Mouse (Mus musculus) neural tube, embryonic 15.5 days (tissue): ENCODE data around the gene St3gal6. TPM values are rescaled to one million over a fixed set of nuclear protein-coding genes. Genes with fewer than 3 reads are reported as not detected.

Experiments
- ATAC-seq: fragments of 200-750 bp; cut with Nextera tagmentation; 2 replicates; pipeline ENCODE4 v1.8.0; 2017; ENCODE audit warnings: mild to moderate bottlenecking, moderate TSS enrichment, moderate library complexity; ENCODE audit not compliant: low FRiP score
- H3K27ac ChIP-seq: fragments of 300-500 bp; sonication (generic); replicated peaks from 2 replicates; pipeline ENCODE4 v1.5.1; 2015; ENCODE audit warnings: mild to moderate bottlenecking, inconsistent platforms
- H3K27me3 ChIP-seq: fragments of 300-500 bp; sonication (generic); replicated peaks from 2 replicates; pipeline ENCODE4 v1.6.1; 2015; ENCODE audit warnings: inconsistent platforms
- H3K36me3 ChIP-seq: fragments of 300-500 bp; sonication (generic); 2 replicates; pipeline ENCODE4 v1.6.1; 2015; ENCODE audit warnings: inconsistent platforms
- H3K4me1 ChIP-seq: fragments of 300-500 bp; sonication (generic); 2 replicates; pipeline ENCODE4 v1.6.1; 2015; ENCODE audit warnings: inconsistent platforms
- H3K4me2 ChIP-seq: fragments of 300-500 bp; sonication (generic); 2 replicates; pipeline ENCODE4 v1.6.1; 2015; ENCODE audit warnings: inconsistent platforms, mild to moderate bottlenecking, moderate library complexity
- H3K4me3 ChIP-seq: fragments of 300-500 bp; sonication (generic); replicated peaks from 2 replicates; pipeline ENCODE4 v1.5.1; 2015; ENCODE audit warnings: mild to moderate bottlenecking, inconsistent platforms
- H3K9ac ChIP-seq: fragments of 300-500 bp; sonication (generic); replicated peaks from 2 replicates; pipeline ENCODE4 v1.6.1; 2015; ENCODE audit warnings: mild to moderate bottlenecking, inconsistent platforms
- H3K9me3 ChIP-seq: fragments of 300-500 bp; sonication (generic); replicated peaks from 2 replicates; pipeline ENCODE4 v1.6.1; 2016; ENCODE audit warnings: inconsistent platforms
- WGBS: fragments of 180-500 bp; shearing (Covaris S2); methylation state at CpG from one replicate; pipeline ENCODE4 v1.1.7; 2015; ENCODE audit warnings: mixed read lengths; 5-methylcytosine and 5-hydroxymethylcytosine counted together
- polyA plus RNA-seq: library from polyadenylated mRNA; unstranded; fragments of >200 nt; fragmentation: Nextera tagmentation; extraction: Ambion mirVana; gene quantifications from 2 replicates; pipeline ENCODE4 v1.2.1, GENCODE M21; 2015

The St3gal6 gene
- polyA plus RNA-seq, 1 experiment from 2014 or later, result 12.1 TPM

DNA sequence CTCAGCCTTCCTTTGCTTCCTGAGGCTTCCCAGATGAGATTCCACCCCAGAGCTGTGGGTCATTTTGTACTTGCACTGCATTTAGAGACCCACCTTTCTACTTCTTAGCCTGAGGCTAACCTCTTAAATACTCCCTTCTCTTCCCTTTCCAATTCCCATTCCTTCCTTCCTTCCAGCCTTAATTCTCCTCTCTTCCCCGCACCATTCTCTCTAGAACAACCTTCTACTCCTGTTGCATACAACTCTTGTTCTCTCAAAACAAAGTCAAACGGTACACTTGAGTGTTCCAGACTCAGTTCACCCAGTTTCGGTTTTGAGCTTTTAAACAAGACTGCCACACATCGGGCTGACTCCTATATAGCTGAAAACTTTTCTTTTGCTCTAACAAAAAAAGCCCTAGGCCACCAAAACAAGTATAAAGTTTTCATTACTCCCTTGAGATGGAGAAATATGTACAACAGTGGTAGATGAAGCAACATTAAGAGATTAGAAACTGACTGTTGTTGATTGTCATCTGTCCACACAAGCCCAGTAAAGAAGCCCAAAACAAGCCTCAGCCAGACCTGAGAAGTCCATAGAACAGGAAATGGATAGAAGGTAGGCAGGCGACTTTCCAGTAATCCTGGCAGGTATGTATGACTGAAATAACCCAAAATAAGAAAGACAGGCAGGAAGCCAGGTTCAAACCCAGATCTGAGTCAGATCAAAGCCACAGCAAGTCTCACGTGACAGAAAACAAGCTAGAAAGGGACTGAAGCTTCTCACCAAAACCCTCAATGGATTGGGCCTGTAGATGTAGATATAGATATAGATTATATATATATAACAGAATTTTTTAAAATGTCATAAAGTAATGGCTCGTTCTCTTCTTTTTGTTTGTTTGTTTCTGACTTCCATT, 10.5 kb upstream of the St3gal6 start:
- Histone ChIP-seq H3K4me2 (no peak overlapping the region), H3K27ac (no peak overlapping the region), H3K4me1 (no peaks in the 10 kb centered on the region), H3K9ac (no peak overlapping the region), H3K4me3 (no peak overlapping the region), H3K36me3 (no peaks in the 10 kb centered on the region), H3K27me3 (no peaks in the 10 kb centered on the region), H3K9me3 (no peaks in the 10 kb centered on the region)
- ATAC-seq, result no peak
- 91% methylated on average over 7 of the region's 7 CpGs for WGBS

DNA sequence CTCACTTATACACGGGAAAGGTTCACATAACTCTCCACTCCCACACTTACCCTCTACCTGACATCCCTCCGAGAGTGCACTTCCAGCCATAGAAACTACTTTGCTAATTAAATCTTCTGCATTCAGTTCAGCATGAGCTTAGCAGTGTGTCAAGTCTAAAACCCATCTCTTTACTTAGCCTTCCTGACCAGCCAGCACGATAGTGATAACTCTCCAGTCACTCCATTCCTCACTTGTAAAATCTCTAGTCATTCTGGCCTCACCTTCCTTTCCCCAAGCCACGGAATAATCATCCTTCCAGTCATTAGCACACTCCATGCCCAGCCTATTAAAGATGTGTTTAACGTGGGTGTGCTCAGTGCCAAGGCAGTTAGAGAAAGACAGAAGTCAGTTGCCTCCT, 9.7 kb upstream of the St3gal6 start:
- no peak for ATAC-seq
- Histone ChIP-seq H3K4me1 (no peaks in the 10 kb centered on the region), H3K9me3 (no peaks in the 10 kb centered on the region), H3K4me3 (no peak overlapping the region), H3K27me3 (no peaks in the 10 kb centered on the region), H3K9ac (no peak overlapping the region), H3K36me3 (no peaks in the 10 kb centered on the region), H3K27ac (no peak overlapping the region), H3K4me2 (no peak overlapping the region)
- WGBS, result 70% methylated on average over 5 of the region's 5 CpGs

DNA sequence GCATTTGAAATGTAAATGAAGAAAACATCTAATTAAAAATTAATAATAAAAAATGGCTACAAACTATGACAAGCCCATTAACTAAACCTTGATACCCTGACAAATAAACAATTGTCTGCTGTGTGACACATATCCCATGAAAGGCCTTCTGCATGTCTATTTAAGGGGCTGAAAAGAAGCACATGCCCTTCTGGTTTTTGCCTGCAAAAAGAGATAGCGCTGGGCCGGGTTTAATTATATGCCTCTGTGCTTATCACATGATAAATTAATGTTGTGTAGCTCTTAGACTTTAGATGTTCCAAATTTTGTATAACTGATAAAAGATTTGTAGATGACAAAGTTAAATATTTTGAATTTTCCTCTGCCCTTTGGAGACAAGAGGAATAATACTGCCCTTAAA, 9.2 kb upstream of the St3gal6 start:
- H3K9ac ChIP-seq, result no peak overlapping the region
- H3K4me2 ChIP-seq, result no peak overlapping the region
- WGBS, result 80% methylated on average over 2 of the region's 2 CpGs
- no peaks in the 10 kb centered on the region for H3K4me1 ChIP-seq
- ATAC-seq, result no peak
- H3K36me3 ChIP-seq, result no peaks in the 10 kb centered on the region
- no peak overlapping the region for H3K27ac ChIP-seq
- H3K4me3 ChIP-seq, result no peak overlapping the region
- H3K9me3 ChIP-seq, result no peaks in the 10 kb centered on the region
- H3K27me3 ChIP-seq, result no peaks in the 10 kb centered on the region

DNA sequence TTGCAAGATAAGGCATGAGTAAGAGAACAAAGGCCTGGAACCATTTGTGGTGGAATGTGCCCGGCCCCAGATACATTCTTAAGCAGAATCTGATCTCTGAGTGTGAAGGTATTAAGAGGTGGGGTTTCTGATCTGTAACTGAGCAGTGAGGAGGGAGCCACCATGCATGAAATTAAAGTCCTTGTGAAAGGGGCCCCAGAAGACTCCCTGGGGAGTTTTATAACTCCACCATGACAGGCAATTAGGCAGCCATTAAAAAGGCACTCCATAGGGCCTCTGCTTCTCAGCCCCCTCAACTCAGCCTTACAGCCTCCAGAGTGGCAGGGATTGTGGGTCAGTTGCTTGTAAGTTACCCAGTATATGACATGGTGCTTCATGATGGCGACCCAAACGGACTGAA, 8.5 kb upstream of the St3gal6 start:
- H3K4me1 ChIP-seq, result no peaks in the 10 kb centered on the region
- no peak for ATAC-seq
- no peak overlapping the region for H3K4me3 ChIP-seq
- H3K9me3 ChIP-seq, result no peaks in the 10 kb centered on the region
- no peak overlapping the region for H3K4me2 ChIP-seq
- no peak overlapping the region for H3K27ac ChIP-seq
- WGBS, result 16% methylated on average over 3 of the region's 3 CpGs
- H3K27me3 ChIP-seq, result no peaks in the 10 kb centered on the region
- H3K9ac ChIP-seq, result no peak overlapping the region
- no peaks in the 10 kb centered on the region for H3K36me3 ChIP-seq

DNA sequence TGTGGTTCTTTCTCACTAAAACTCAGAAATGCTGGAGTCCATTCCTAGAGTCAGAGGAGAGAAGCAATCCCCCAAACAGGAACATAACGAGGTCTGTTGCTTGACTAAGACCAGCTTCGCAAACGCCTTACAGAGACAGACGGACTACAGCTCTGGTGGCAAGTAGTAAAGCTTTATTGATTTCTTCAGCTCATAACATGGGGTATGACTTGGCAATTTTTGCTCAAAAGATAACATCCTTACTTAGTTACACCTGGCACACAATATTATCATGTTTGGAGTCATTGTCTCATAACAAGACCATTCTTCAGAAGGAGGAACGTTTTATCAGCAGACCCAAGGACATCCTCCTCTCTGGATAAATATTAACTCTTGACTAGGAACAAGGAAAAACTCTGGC, 3.8 kb upstream of the St3gal6 start:
- Histone ChIP-seq H3K36me3 (no peaks in the 10 kb centered on the region), H3K9me3 (no peaks in the 10 kb centered on the region), H3K9ac (no peak overlapping the region), H3K27me3 (no peaks in the 10 kb centered on the region), H3K4me3 (no peak overlapping the region), H3K4me1 (peaks cover 6% of the 10 kb centered on the region), H3K4me2 (no peak overlapping the region), H3K27ac (no peak overlapping the region)
- no peak for ATAC-seq
- 79% methylated on average over 5 of the region's 5 CpGs for WGBS

DNA sequence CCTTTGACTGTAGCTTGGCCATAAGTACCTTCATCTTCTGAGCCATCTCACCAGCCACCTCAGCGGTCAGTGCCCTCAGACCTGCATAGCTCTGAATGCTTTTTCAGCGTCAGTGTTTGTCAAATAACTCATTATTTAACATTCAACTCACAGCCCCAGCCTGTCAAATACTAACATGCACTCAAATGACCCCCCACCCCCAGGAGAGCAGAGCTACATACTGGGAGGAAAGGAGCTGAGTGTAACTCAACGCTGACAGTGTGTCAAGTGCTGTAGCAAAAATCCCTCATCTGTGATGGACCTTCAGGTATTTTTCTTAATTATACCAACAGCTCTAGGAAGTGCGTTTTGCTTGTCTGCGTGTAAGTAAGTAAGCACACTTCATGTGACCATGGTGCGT, 2.7 kb upstream of the St3gal6 start:
- H3K4me1 ChIP-seq, result peaks cover 16% of the 10 kb centered on the region

DNA sequence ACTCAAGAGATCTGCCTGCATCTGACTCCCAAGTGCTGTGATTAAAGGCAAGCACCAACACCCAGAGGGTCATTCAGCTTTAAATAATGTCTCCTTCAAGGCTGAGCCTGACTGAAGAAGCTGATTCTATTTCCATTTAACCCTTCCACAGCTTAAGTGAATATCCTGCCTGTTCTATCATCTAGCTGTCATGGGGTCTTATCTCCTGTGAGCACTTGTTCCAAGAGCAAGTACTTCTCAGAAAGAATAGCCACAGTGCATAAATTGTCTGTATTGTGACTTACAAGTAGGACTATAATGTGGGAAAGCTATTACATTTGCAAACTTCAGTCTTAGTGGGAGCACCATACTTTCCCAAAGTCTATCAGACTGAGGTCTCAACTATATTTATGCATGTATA, 1.8 kb upstream of the St3gal6 start:
- Histone ChIP-seq H3K36me3 (no peaks in the 10 kb centered on the region), H3K27ac (no peak overlapping the region), H3K4me2 (no peak overlapping the region), H3K4me3 (no peak overlapping the region), H3K9me3 (no peaks in the 10 kb centered on the region), H3K27me3 (peaks cover 4% of the 10 kb centered on the region; the same call in 1 of the 2 replicates), H3K4me1 (peaks cover 16% of the 10 kb centered on the region), H3K9ac (no peak overlapping the region)
- no peak for ATAC-seq

More for the DNA sequence above, 2.7 kb upstream of the St3gal6 start:
- Histone ChIP-seq H3K9ac (no peak overlapping the region), H3K9me3 (no peaks in the 10 kb centered on the region), H3K27me3 (no peaks in the 10 kb centered on the region), H3K27ac (no peak overlapping the region), H3K4me3 (no peak overlapping the region), H3K4me2 (no peak overlapping the region), H3K36me3 (no peaks in the 10 kb centered on the region)
- 92% methylated on average over 6 of the region's 6 CpGs for WGBS
- no peak for ATAC-seq

DNA sequence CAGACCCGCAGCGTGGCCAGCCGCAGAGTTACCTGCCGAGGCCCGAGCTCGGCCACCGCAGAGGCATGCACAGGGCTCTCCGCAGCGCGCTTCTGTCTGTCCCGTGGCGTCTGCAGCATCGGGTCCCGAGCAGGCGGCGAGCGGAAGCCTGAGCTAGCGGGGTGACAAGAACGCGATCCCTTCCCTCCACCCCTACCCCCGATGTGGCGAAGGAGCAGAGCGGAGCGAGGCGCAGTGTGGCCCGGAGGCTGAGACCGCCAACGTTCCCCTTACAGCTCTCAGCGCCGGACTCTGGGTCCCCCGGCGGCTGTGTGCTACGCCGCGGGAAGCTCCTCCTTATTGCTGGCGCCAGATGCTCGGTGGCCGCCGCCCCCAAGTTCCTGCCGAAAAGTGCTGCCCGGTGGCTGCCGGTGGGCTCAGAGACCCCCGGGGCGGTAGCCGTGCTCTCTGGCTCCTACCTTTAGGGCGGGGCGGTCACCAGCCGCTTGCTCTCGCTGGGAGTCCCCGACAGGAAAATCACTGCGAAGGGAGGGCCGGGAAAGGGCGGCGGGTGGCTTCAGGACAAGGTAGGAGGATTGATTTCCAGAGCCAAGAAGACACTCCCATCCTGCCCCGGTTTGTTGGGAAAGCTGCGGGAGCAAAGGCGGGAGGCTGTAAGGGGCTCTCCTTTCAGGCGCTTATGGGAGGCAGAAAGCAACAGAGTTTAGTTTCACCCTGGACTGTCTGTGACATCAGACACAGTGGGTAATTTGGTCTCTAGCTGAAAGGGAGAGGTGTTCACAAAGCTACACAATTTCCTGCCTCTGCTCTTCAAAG, 791 bp downstream of the St3gal6 start:
- peaks cover 6% of the 10 kb centered on the region; the same call in 1 of the 2 replicates for H3K27me3 ChIP-seq
- H3K4me3 ChIP-seq, result peak overlapping the region; percentile 82
- no peaks in the 10 kb centered on the region for H3K36me3 ChIP-seq
- no peaks in the 10 kb centered on the region for H3K9me3 ChIP-seq
- 0% methylated on average over 58 of the region's 58 CpGs for WGBS
- peak overlapping the region; percentile 82 for H3K27ac ChIP-seq
- H3K4me1 ChIP-seq, result peaks cover 16% of the 10 kb centered on the region
- peak overlapping the region; percentile 90 for H3K4me2 ChIP-seq
- H3K9ac ChIP-seq, result peak overlapping the region; percentile 80
- ATAC-seq, result peak; percentile 93

DNA sequence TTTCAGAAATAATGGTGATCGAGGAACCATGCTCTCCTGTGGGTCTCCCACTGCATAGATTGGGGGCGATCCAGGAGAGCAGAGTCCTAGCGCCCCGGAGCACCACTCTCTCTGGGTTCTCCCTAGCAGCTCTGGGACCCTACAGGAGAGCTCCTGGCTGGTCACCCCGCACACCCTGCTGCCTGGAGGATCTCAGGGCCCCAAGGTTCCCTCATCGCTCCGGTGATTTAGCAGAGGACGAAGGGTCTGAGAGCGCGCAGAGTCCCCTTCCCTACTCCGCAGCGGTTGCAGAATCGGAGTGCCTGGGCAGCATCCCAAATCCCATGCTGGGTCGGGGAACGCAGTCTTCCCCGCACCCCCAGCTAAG, 1.4 kb downstream of the St3gal6 start:
- Histone ChIP-seq H3K9ac (peak overlapping the region; percentile 80), H3K27ac (peak overlapping the region; percentile 82), H3K27me3 (peaks cover 6% of the 10 kb centered on the region; the same call in 1 of the 2 replicates), H3K36me3 (no peaks in the 10 kb centered on the region), H3K4me3 (peak overlapping the region; percentile 82), H3K4me1 (peaks cover 16% of the 10 kb centered on the region), H3K9me3 (no peaks in the 10 kb centered on the region), H3K4me2 (peak overlapping the region; percentile 90)
- peak; percentile 79 for ATAC-seq
- 0% methylated on average over 16 of the region's 16 CpGs for WGBS

DNA sequence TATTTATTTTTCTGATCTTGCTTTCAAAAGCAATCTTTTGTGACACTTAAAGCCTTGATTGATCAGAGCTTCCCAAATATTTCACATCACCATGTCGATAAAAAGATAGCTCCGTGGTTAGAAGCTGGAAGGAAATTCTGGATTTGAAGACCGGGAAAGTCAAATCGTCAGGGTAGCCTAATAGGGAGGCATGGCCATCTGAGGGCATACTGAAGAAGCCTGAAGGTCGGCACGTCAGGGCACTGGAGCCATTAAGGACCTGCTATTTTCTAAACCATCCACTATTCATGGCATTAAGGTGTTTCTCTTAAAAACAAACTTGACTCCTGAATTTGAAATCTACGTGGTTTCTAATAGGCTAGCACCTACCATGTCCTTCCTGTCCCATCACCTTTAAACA, 2.1 kb downstream of the St3gal6 start:
- Histone ChIP-seq H3K9ac (peak overlapping the region; percentile 80; the same call in 1 of the 2 replicates), H3K36me3 (no peaks in the 10 kb centered on the region), H3K4me1 (peaks cover 16% of the 10 kb centered on the region), H3K27me3 (peaks cover 6% of the 10 kb centered on the region; the same call in 1 of the 2 replicates), H3K4me3 (peak overlapping the region; percentile 82), H3K27ac (0 out of 2 replicates have a peak overlapping the region, but pooled peaks have one; percentile 82), H3K9me3 (no peaks in the 10 kb centered on the region), H3K4me2 (peak overlapping the region; percentile 90)
- 44% methylated on average over 7 of the region's 7 CpGs for WGBS
- ATAC-seq, result no peak

DNA sequence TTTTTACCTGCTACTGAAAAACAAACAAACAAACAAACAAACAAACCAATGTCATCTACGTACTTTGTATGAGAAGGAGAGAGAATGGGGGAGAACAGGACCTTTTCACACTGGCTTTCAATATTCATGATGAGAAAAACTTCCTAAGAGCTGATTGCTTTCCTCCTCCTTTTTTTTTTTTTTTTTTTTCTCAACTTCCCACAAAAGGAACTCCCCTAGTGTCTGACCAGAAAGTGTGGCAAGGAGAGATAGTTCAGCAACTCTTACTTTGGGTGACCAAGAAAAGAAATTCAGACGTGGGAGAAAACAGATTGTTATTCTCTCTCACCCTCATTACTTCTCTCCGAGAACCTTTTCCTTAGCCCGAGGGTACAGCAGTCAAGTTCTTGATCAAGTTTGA, 2.9 kb downstream of the St3gal6 start:
- peaks cover 6% of the 10 kb centered on the region; the same call in 1 of the 2 replicates for H3K27me3 ChIP-seq
- no peak overlapping the region for H3K27ac ChIP-seq
- peaks cover 16% of the 10 kb centered on the region for H3K4me1 ChIP-seq
- no peaks in the 10 kb centered on the region for H3K9me3 ChIP-seq
- H3K36me3 ChIP-seq, result no peaks in the 10 kb centered on the region
- H3K4me2 ChIP-seq, result peak overlapping the region; percentile 90; the same call in 1 of the 2 replicates
- no peak overlapping the region; the same call in 1 of the 2 replicates for H3K4me3 ChIP-seq
- WGBS, result 85% methylated on average over 4 of the region's 4 CpGs
- ATAC-seq, result no peak
- no peak overlapping the region for H3K9ac ChIP-seq
